Mouse (Mus musculus) liver, embryonic 12.5 days (tissue): ENCODE data around the gene Spred1. TPM values are rescaled to one million over a fixed set of nuclear protein-coding genes. Genes with fewer than 3 reads are reported as not detected.
A peak's percentile ranks its signal among the peaks of the same experiment; 100 is the strongest.

ENCODE experiments used
- ATAC-seq: fragments of 200-750 bp; cut with Nextera tagmentation; 2 replicates; pipeline ENCODE4 v1.8.0; 2017; ENCODE audit warnings: moderate number of reproducible peaks, mild to moderate bottlenecking, moderate library complexity
- H3K27ac ChIP-seq: fragments of 300-500 bp; sonication (generic); 2 replicates; pipeline ENCODE4 v1.5.1; 2016; ENCODE audit warnings: mild to moderate bottlenecking
- H3K27me3 ChIP-seq: fragments of 300-500 bp; sonication (generic); replicated peaks from 2 replicates; pipeline ENCODE4 v1.6.1; 2016; ENCODE audit warnings: mild to moderate bottlenecking, moderate library complexity
- H3K36me3 ChIP-seq: fragments of 300-500 bp; sonication (generic); 2 replicates; pipeline ENCODE4 v1.6.1; 2016; ENCODE audit warnings: mild to moderate bottlenecking, moderate library complexity
- H3K4me1 ChIP-seq: fragments of 300-500 bp; sonication (generic); 2 replicates; pipeline ENCODE4 v1.6.1; 2016
- H3K4me2 ChIP-seq: fragments of 300-500 bp; sonication (generic); 2 replicates; pipeline ENCODE4 v1.6.1; 2016; ENCODE audit warnings: mild to moderate bottlenecking, moderate library complexity
- H3K4me3 ChIP-seq: fragments of 300-500 bp; sonication (generic); 2 replicates; pipeline ENCODE4 v1.5.1; 2016; ENCODE audit warnings: mild to moderate bottlenecking, moderate library complexity
- H3K9ac ChIP-seq: fragments of 300-500 bp; sonication (generic); 2 replicates; pipeline ENCODE4 v1.6.1; 2016; ENCODE audit warnings: mild to moderate bottlenecking, moderate library complexity
- H3K9me3 ChIP-seq: fragments of 300-500 bp; sonication (generic); replicated peaks from 2 replicates; pipeline ENCODE4 v1.6.1; 2016; ENCODE audit warnings: mild to moderate bottlenecking, moderate library complexity
- WGBS: fragments of 180-500 bp; shearing (Covaris S2); methylation state at CpG from one replicate; pipeline ENCODE4 v1.1.7; 2016; ENCODE audit not compliant: insufficient replicate concordance; 5-methylcytosine and 5-hydroxymethylcytosine counted together
- polyA plus RNA-seq: library from polyadenylated mRNA; unstranded; fragments of >200 nt; fragmentation: Nextera tagmentation; extraction: Ambion mirVana; gene quantifications from 2 replicates; pipeline ENCODE4 v1.2.1, GENCODE M21; 2016

Gene Spred1
- polyA plus RNA-seq: 6.4 and 6.9 TPM in 2 replicates

- Histone ChIP-seq H3K36me3 (no peaks in the 10 kb centered on the region), H3K27me3 (peaks cover 11% of the 10 kb centered on the region), H3K4me1 (peaks cover 19% of the 10 kb centered on the region), H3K9me3 (no peaks in the 10 kb centered on the region), H3K27ac (peak within 1 kb of the TSS; percentile 89), H3K9ac (peak within 1 kb of the TSS; percentile 90), H3K4me2 (peak within 1 kb of the TSS; percentile 93), H3K4me3 (peak within 1 kb of the TSS; percentile 83)
- peak; percentile 44 for ATAC-seq
- WGBS: under 1% methylated on average over 80 of the region's 99 CpGs
Measured at GRCm38 (mm10) chr2:117121212-117121983, at the start of gene Spred1. Gene Spred1, plus strand, starts transcription at chr2:117121374.

GRCm38 (mm10) chr2:117071596-117071995 is 49.6 kb upstream of the Spred1 start:
- Histone ChIP-seq H3K9me3 (no peaks in the 10 kb centered on the region), H3K27ac (no peak overlapping the region), H3K27me3 (no peaks in the 10 kb centered on the region), H3K36me3 (no peaks in the 10 kb centered on the region), H3K4me3 (no peak overlapping the region), H3K4me1 (no peaks in the 10 kb centered on the region), H3K9ac (no peak overlapping the region), H3K4me2 (no peak overlapping the region)
- no peak for ATAC-seq
- WGBS: 73% methylated on average over 3 of the region's 3 CpGs

GRCm38 (mm10) chr2:117078711-117079110 is 42.5 kb upstream of the Spred1 start:
- 58% methylated on average over 2 of the region's 2 CpGs for WGBS
- no peak for ATAC-seq

GRCm38 (mm10) chr2:117079621-117080020 is 41.6 kb upstream of the Spred1 start:
- Histone ChIP-seq H3K9ac (no peak overlapping the region), H3K9me3 (no peaks in the 10 kb centered on the region), H3K27me3 (no peaks in the 10 kb centered on the region), H3K27ac (no peak overlapping the region), H3K36me3 (no peaks in the 10 kb centered on the region), H3K4me3 (no peak overlapping the region), H3K4me2 (no peak overlapping the region), H3K4me1 (no peaks in the 10 kb centered on the region)
- 77% methylated on average over 5 of the region's 5 CpGs for WGBS
- no peak for ATAC-seq

More at GRCm38 (mm10) chr2:117078711-117079110, 42.5 kb upstream of the Spred1 start:
- Histone ChIP-seq H3K9me3 (no peaks in the 10 kb centered on the region), H3K9ac (no peak overlapping the region), H3K4me1 (no peaks in the 10 kb centered on the region), H3K27ac (no peak overlapping the region), H3K4me3 (no peak overlapping the region), H3K27me3 (no peaks in the 10 kb centered on the region), H3K4me2 (no peak overlapping the region), H3K36me3 (no peaks in the 10 kb centered on the region)

- no peaks in the 10 kb centered on the region for H3K36me3 ChIP-seq
- no peak overlapping the region for H3K27ac ChIP-seq
- H3K27me3 ChIP-seq: no peaks in the 10 kb centered on the region
- no peaks in the 10 kb centered on the region for H3K4me1 ChIP-seq
- no peak overlapping the region for H3K9ac ChIP-seq
- WGBS: 64% methylated on average over 12 of the region's 12 CpGs
- no peaks in the 10 kb centered on the region for H3K9me3 ChIP-seq
- ATAC-seq: no peak
- no peak overlapping the region for H3K4me3 ChIP-seq
- no peak overlapping the region for H3K4me2 ChIP-seq
Measured at GRCm38 (mm10) chr2:117086002-117086765, 35.0 kb upstream of the Spred1 start.

GRCm38 (mm10) chr2:117086766-117087457 is 34.3 kb upstream of the Spred1 start:
- no peak for ATAC-seq
- no peak overlapping the region for H3K9ac ChIP-seq
- no peak overlapping the region for H3K4me2 ChIP-seq
- no peak overlapping the region for H3K4me3 ChIP-seq
- no peaks in the 10 kb centered on the region for H3K4me1 ChIP-seq
- no peak overlapping the region for H3K27ac ChIP-seq
- H3K36me3 ChIP-seq: no peaks in the 10 kb centered on the region
- 84% methylated on average over 1 of the region's 1 CpGs for WGBS
- no peaks in the 10 kb centered on the region for H3K9me3 ChIP-seq
- H3K27me3 ChIP-seq: no peaks in the 10 kb centered on the region

- ATAC-seq: no peak
- 66% methylated on average over 4 of the region's 4 CpGs for WGBS
- no peak overlapping the region for H3K27ac ChIP-seq
- H3K4me2 ChIP-seq: no peak overlapping the region
- peaks cover 2% of the 10 kb centered on the region for H3K4me1 ChIP-seq
- H3K36me3 ChIP-seq: no peaks in the 10 kb centered on the region
- no peak overlapping the region for H3K9ac ChIP-seq
- H3K27me3 ChIP-seq: no peaks in the 10 kb centered on the region
- no peak overlapping the region for H3K4me3 ChIP-seq
- H3K9me3 ChIP-seq: no peaks in the 10 kb centered on the region
Measured at GRCm38 (mm10) chr2:117087458-117087820, 33.7 kb upstream of the Spred1 start.

- no peaks in the 10 kb centered on the region for H3K9me3 ChIP-seq
- no peak overlapping the region for H3K27ac ChIP-seq
- peaks cover 7% of the 10 kb centered on the region for H3K4me1 ChIP-seq
- H3K9ac ChIP-seq: no peak overlapping the region
- H3K4me2 ChIP-seq: no peak overlapping the region
- WGBS: 44% methylated on average over 1 of the region's 1 CpGs
- no peaks in the 10 kb centered on the region for H3K36me3 ChIP-seq
- no peak for ATAC-seq
- H3K27me3 ChIP-seq: no peaks in the 10 kb centered on the region
- no peak overlapping the region for H3K4me3 ChIP-seq
Measured at GRCm38 (mm10) chr2:117089482-117089881, 31.7 kb upstream of the Spred1 start.

GRCm38 (mm10) chr2:117090061-117090460 is 31.1 kb upstream of the Spred1 start:
- Histone ChIP-seq H3K4me2 (no peak overlapping the region), H3K4me3 (no peak overlapping the region), H3K9me3 (no peaks in the 10 kb centered on the region), H3K36me3 (no peaks in the 10 kb centered on the region), H3K9ac (no peak overlapping the region), H3K4me1 (peaks cover 7% of the 10 kb centered on the region), H3K27me3 (no peaks in the 10 kb centered on the region), H3K27ac (no peak overlapping the region)
- ATAC-seq: no peak
- 74% methylated on average over 3 of the region's 3 CpGs for WGBS

- no peak overlapping the region for H3K27ac ChIP-seq
- ATAC-seq: no peak
- 8% methylated on average over 2 of the region's 2 CpGs for WGBS
Measured at GRCm38 (mm10) chr2:117092946-117093401, 28.2 kb upstream of the Spred1 start.

GRCm38 (mm10) chr2:117095491-117095890 is 25.7 kb upstream of the Spred1 start:
- 51% methylated on average over 3 of the region's 3 CpGs for WGBS
- Histone ChIP-seq H3K4me1 (peaks cover 17% of the 10 kb centered on the region), H3K4me3 (no peak overlapping the region), H3K36me3 (no peaks in the 10 kb centered on the region), H3K9me3 (no peaks in the 10 kb centered on the region), H3K27me3 (no peaks in the 10 kb centered on the region), H3K9ac (no peak overlapping the region), H3K4me2 (no peak overlapping the region), H3K27ac (no peak overlapping the region)
- ATAC-seq: no peak

More at GRCm38 (mm10) chr2:117092946-117093401, 28.2 kb upstream of the Spred1 start:
- Histone ChIP-seq H3K9me3 (no peaks in the 10 kb centered on the region), H3K4me1 (peaks cover 17% of the 10 kb centered on the region), H3K27me3 (no peaks in the 10 kb centered on the region), H3K36me3 (no peaks in the 10 kb centered on the region), H3K4me2 (no peak overlapping the region), H3K9ac (no peak overlapping the region), H3K4me3 (no peak overlapping the region)

- 28% methylated on average over 5 of the region's 5 CpGs for WGBS
- Histone ChIP-seq H3K9ac (no peak overlapping the region), H3K9me3 (no peaks in the 10 kb centered on the region), H3K4me2 (no peak overlapping the region), H3K36me3 (no peaks in the 10 kb centered on the region), H3K4me3 (no peak overlapping the region), H3K27ac (no peak overlapping the region), H3K4me1 (peaks cover 17% of the 10 kb centered on the region), H3K27me3 (no peaks in the 10 kb centered on the region)
- ATAC-seq: peak; percentile 35; the same call in 1 of the 2 replicates
Measured at GRCm38 (mm10) chr2:117097305-117097704, 23.9 kb upstream of the Spred1 start.
